Mouse (Mus musculus) brain, embryonic 14.5 days (tissue): Measurements from ENCODE around the gene Slc6a11.

ENCODE experiments used
- CTCF ChIP-seq: fragments of 200-500 bp; IDR thresholded peaks from 2 replicates; pipeline ENCODE4 v1.5.1; 2012; ENCODE audit warnings: inconsistent platforms, mild to moderate bottlenecking, moderate library complexity, borderline replicate concordance; ENCODE audit not compliant: insufficient read depth, insufficient read length; ENCODE audit errors: extremely low read depth
- POLR2A ChIP-seq: fragments of 200-500 bp; IDR thresholded peaks from 2 replicates; pipeline ENCODE4 v1.6.1; 2012; ENCODE audit warnings: mild to moderate bottlenecking, inconsistent platforms, borderline replicate concordance; ENCODE audit not compliant: poor library complexity, insufficient read depth, insufficient read length, severe bottlenecking; ENCODE audit errors: extremely low read depth

GRCm38 (mm10) chr6:114160732-114161131, 29.7 kb downstream of the Slc6a11 start:
- no peak for TF ChIP-seq CTCF
- TF ChIP-seq POLR2A: no peak
